Mouse (Mus musculus): ENCODE data around the gene Lgr6. TPM values are rescaled to one million over a fixed set of nuclear protein-coding genes. Genes with fewer than 3 reads are reported as not detected.

Lgr6 gene
- polyA plus RNA-seq (2014; fragmentation: Nextera tagmentation; extraction: Ambion mirVana): 0.41 and 0.52 TPM in 2 replicates

DNA sequence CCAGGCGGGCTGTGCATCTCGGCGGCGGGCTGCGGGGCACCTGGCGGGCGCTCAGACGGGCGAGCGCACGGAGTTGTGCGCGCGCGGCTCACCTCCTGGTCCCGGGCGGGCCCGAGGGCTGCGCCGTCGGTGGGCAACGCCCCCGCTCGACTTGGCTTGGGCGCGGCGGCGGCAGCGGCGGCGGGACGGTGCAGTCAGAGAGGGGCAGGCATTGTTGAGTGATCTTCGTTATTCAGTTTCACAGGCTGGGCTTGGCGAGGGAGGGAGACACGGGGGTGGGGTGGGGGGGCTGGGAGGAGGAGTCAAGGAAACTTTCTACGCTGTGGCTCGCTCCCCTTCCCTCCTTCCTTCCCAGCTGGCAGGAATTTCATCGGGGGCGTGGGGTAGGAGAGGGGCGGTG is at the start of gene Lgr6:
TSS of gene Lgr6 (minus strand) at position 153 of the 400 bp plus-strand sequence.
- Histone ChIP-seq H3K4me1 (ENCODE audit: control insufficient read depth, insufficient read depth, low read length) (0 out of 2 replicates have a peak, but pooled peaks cover 2% of the 10 kb centered on the region), H3K36me3 (ENCODE audit: control insufficient read depth, insufficient read depth, low read length) (no peaks in the 10 kb centered on the region), H3K9me3 (ENCODE audit: control insufficient read depth, low read length) (no peaks in the 10 kb centered on the region), H3K27ac (ENCODE audit: low read depth, low read length) (no peak within 1 kb of the TSS), H3K4me2 (ENCODE audit: low read depth) (peak within 1 kb of the TSS; percentile 55), H3K27me3 (ENCODE audit: control insufficient read depth, insufficient read depth, low read length) (peaks cover 37% of the 10 kb centered on the region), H3K4me3 (ENCODE audit: low read depth, low read length) (peak within 1 kb of the TSS; percentile 34), H3K9ac (ENCODE audit: low read length) (no peak within 1 kb of the TSS)
- WGBS: under 1% methylated on average over 33 of the region's 40 CpGs
- no peak for ATAC-seq (ENCODE audit: insufficient read depth, low FRiP score, low TSS enrichment)
- no peak for DNase-seq (ENCODE audit: low spot score)

DNA sequence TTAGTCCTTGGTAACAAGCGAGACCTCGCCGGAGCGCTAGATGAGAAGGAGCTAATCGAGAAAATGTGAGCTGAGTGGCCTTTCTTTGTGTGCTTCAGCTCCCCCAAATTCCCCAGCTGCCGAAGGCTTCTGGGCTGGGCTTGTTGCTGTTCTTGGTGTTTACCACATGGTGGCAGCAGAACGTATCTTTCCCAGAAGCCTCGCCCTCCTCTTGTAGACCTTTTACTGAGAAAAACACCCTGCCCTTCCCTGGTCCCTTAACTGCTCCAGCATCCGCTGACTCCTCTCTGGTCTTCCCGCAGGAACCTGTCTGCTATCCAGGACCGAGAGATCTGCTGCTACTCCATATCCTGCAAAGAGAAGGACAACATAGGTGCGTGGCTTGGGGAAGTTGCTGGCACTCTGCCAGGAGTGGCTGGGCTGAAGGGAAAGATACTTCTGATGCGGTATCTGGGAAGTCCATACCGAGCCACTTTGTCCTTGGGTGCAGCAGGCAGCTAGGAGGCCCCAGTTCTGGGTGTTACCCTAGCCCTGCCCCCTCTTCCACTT is 49.4 kb upstream of the Lgr6 start:
- Histone ChIP-seq H3K27ac (ENCODE audit: low read depth, low read length) (peak overlapping the region; percentile 83), H3K4me3 (ENCODE audit: low read depth, low read length) (no peak overlapping the region), H3K36me3 (ENCODE audit: control insufficient read depth, insufficient read depth, low read length) (peaks cover 3% of the 10 kb centered on the region; the same call in 1 of the 2 replicates), H3K27me3 (ENCODE audit: control insufficient read depth, insufficient read depth, low read length) (no peaks in the 10 kb centered on the region), H3K9ac (ENCODE audit: low read length) (peak overlapping the region; percentile 70), H3K4me1 (ENCODE audit: control insufficient read depth, insufficient read depth, low read length) (0 out of 2 replicates have a peak, but pooled peaks cover 3% of the 10 kb centered on the region), H3K9me3 (ENCODE audit: control insufficient read depth, low read length) (no peaks in the 10 kb centered on the region), H3K4me2 (ENCODE audit: low read depth) (peak overlapping the region; percentile 43)
- ATAC-seq (ENCODE audit: insufficient read depth, low FRiP score, low TSS enrichment) (peak; percentile 46), DNase-seq (ENCODE audit: low spot score) (peak; percentile 85)
- 4% methylated on average over 14 of the region's 14 CpGs for WGBS

DNA sequence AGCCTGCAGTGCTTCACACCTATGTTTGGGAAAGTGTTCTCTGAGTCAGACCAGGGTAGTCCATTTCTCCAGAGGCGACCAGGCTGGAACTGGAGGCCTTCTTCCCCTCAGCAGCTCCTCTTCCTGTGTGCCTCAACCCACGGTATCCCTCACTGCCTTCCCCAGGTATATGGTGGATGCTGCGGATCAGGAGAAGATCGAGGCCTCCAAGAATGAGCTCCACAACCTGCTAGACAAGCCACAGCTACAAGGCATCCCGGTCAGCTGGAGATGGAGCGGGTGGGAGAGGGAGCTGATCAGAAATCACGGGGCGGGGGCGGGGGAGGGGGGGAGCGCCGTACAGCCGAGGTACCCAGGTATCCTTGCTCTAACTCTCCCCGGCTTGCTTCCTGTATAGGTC is 48.9 kb upstream of the Lgr6 start:
- H3K27ac ChIP-seq (ENCODE audit: low read depth, low read length): peak overlapping the region; percentile 83
- peak overlapping the region; percentile 70 for H3K9ac ChIP-seq (ENCODE audit: low read length)
- H3K4me3 ChIP-seq (ENCODE audit: low read depth, low read length): no peak overlapping the region
- peaks cover 3% of the 10 kb centered on the region; the same call in 1 of the 2 replicates for H3K36me3 ChIP-seq (ENCODE audit: control insufficient read depth, insufficient read depth, low read length)
- no peaks in the 10 kb centered on the region for H3K9me3 ChIP-seq (ENCODE audit: control insufficient read depth, low read length)
- DNase-seq (ENCODE audit: low spot score) (no peak), ATAC-seq (ENCODE audit: insufficient read depth, low FRiP score, low TSS enrichment) (peak; percentile 39; the same call in 1 of the 2 replicates)
- H3K4me2 ChIP-seq (ENCODE audit: low read depth): peak overlapping the region; percentile 43
- WGBS: 20% methylated on average over 13 of the region's 13 CpGs
- 0 out of 2 replicates have a peak, but pooled peaks cover 3% of the 10 kb centered on the region for H3K4me1 ChIP-seq (ENCODE audit: control insufficient read depth, insufficient read depth, low read length)
- H3K27me3 ChIP-seq (ENCODE audit: control insufficient read depth, insufficient read depth, low read length): no peaks in the 10 kb centered on the region

DNA sequence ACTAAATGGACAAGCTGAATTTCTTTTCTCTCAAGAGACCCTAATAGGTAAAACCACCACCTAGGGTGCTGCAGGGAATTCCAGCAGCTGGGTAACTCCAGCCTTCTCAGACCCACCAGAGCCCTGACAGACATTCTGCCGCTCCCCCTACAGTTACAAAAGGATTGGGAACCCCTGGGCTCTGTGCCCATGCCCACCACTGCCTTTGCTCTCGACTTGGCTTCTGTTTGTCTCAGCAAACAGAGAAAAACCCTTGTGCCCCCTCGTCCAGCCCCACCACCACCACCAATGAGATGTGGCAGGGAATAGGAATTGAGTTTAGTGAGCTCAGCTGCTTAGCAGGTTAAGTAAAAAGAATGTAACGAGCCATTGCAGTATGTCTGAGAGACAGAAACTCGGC is 43.9 kb upstream of the Lgr6 start:
- peaks cover 5% of the 10 kb centered on the region; the same call in 1 of the 2 replicates for H3K27me3 ChIP-seq (ENCODE audit: control insufficient read depth, insufficient read depth, low read length)
- no peaks in the 10 kb centered on the region for H3K36me3 ChIP-seq (ENCODE audit: control insufficient read depth, insufficient read depth, low read length)
- WGBS: 75% methylated on average over 5 of the region's 5 CpGs
- H3K9me3 ChIP-seq (ENCODE audit: control insufficient read depth, low read length): no peaks in the 10 kb centered on the region
- no peak overlapping the region for H3K4me3 ChIP-seq (ENCODE audit: low read depth, low read length)
- no peak overlapping the region for H3K4me2 ChIP-seq (ENCODE audit: low read depth)
- no peak overlapping the region for H3K9ac ChIP-seq (ENCODE audit: low read length)
- DNase-seq (ENCODE audit: low spot score) (no peak), ATAC-seq (ENCODE audit: insufficient read depth, low FRiP score, low TSS enrichment) (no peak)
- no peak overlapping the region for H3K27ac ChIP-seq (ENCODE audit: low read depth, low read length)
- peaks cover 8% of the 10 kb centered on the region for H3K4me1 ChIP-seq (ENCODE audit: control insufficient read depth, insufficient read depth, low read length)

DNA sequence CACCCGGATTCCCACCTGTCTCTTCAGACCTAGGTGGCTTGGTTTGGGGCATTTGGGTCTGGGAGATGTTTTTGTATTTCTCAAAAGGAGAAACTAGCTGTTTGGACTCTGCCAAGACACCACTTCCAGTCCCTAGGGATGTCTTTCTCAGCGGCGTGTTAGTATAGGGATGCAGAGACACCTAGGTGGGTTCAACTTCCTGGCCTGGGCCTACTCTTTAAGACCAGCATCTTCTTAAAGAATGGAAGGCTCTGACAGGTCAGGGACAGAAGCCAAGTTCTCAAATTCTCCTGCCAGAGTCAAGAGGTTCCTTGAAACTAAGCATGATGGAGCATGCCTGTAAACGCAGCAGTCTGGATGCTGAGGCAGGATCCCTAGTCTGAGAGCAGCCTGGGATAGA is 43.4 kb upstream of the Lgr6 start:
- Histone ChIP-seq H3K36me3 (ENCODE audit: control insufficient read depth, insufficient read depth, low read length) (no peaks in the 10 kb centered on the region), H3K27me3 (ENCODE audit: control insufficient read depth, insufficient read depth, low read length) (peaks cover 5% of the 10 kb centered on the region; the same call in 1 of the 2 replicates), H3K9ac (ENCODE audit: low read length) (no peak overlapping the region), H3K4me3 (ENCODE audit: low read depth, low read length) (peak overlapping the region; percentile 90), H3K4me1 (ENCODE audit: control insufficient read depth, insufficient read depth, low read length) (peaks cover 8% of the 10 kb centered on the region), H3K9me3 (ENCODE audit: control insufficient read depth, low read length) (no peaks in the 10 kb centered on the region), H3K27ac (ENCODE audit: low read depth, low read length) (no peak overlapping the region), H3K4me2 (ENCODE audit: low read depth) (peak overlapping the region; percentile 92)
- ATAC-seq (ENCODE audit: insufficient read depth, low FRiP score, low TSS enrichment) (no peak), DNase-seq (ENCODE audit: low spot score) (no peak)
- 82% methylated on average over 4 of the region's 4 CpGs for WGBS

DNA sequence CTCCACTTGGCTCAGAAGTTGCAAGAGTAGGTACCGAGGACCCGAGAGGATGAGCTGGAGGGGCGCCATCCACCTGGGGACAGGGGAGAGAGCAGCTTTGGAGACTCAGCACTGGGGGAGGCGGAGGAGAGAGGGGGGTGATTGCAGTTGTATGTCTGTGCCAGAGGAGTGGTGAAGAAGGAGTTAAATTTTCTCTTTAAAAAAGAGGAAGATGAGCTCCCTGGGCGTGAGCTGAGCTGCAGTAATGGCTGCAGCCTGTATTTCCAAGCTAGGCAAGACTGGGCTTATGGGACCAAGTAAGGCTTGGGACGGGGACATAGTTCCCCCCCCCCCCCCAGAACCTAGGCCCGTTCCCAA is 42.6 kb upstream of the Lgr6 start:
- Histone ChIP-seq H3K27me3 (ENCODE audit: control insufficient read depth, insufficient read depth, low read length) (peaks cover 5% of the 10 kb centered on the region; the same call in 1 of the 2 replicates), H3K4me1 (ENCODE audit: control insufficient read depth, insufficient read depth, low read length) (peaks cover 8% of the 10 kb centered on the region), H3K4me2 (ENCODE audit: low read depth) (peak overlapping the region; percentile 92), H3K9me3 (ENCODE audit: control insufficient read depth, low read length) (no peaks in the 10 kb centered on the region), H3K9ac (ENCODE audit: low read length) (peak overlapping the region; percentile 92), H3K4me3 (ENCODE audit: low read depth, low read length) (peak overlapping the region; percentile 90), H3K36me3 (ENCODE audit: control insufficient read depth, insufficient read depth, low read length) (no peaks in the 10 kb centered on the region), H3K27ac (ENCODE audit: low read depth, low read length) (no peak overlapping the region)
- ATAC-seq (ENCODE audit: insufficient read depth, low FRiP score, low TSS enrichment) (no peak), DNase-seq (ENCODE audit: low spot score) (no peak)
- 1% methylated on average over 7 of the region's 7 CpGs for WGBS

DNA sequence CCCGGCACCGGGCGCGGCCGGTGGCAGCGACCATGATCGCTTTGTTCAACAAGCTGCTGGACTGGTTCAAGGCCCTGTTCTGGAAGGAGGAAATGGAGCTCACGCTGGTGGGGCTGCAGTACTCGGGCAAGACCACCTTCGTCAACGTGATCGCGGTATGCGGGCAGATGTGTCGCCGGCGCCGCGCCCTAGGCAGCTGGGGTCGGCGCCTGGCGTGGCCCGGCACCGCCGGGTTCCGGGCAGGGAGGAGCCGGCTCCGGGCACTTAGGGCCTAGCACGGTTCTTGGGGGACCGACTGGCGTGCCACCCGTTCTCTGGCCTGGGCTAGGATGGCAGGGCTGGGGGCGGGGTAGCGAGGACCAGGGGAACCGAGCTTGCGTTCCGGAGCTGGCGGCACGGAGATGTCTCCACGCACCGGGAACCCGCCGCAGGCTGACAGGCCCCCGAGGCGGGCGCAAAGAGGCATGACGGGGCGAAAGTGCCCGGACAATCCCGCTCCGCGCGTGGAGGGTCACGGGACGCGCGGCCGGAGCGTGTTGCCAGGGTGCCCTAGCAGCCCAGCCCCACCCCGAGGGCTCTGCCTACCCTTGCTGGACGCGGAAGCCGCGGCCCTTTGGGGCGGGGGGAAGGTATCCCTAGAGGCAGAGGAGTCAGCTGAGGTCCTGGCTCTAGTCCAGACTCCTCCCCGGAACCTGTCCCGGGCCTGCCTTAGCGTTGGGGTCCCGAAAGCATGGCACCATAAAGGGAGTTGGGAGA is 42.0 kb upstream of the Lgr6 start:
- 0% methylated on average over 69 of the region's 69 CpGs for WGBS
- Histone ChIP-seq H3K27me3 (ENCODE audit: control insufficient read depth, insufficient read depth, low read length) (peaks cover 5% of the 10 kb centered on the region; the same call in 1 of the 2 replicates), H3K9me3 (ENCODE audit: control insufficient read depth, low read length) (no peaks in the 10 kb centered on the region), H3K9ac (ENCODE audit: low read length) (peak overlapping the region; percentile 92), H3K4me1 (ENCODE audit: control insufficient read depth, insufficient read depth, low read length) (peaks cover 8% of the 10 kb centered on the region), H3K36me3 (ENCODE audit: control insufficient read depth, insufficient read depth, low read length) (no peaks in the 10 kb centered on the region), H3K4me3 (ENCODE audit: low read depth, low read length) (peak overlapping the region; percentile 90), H3K27ac (ENCODE audit: low read depth, low read length) (peak overlapping the region; percentile 75), H3K4me2 (ENCODE audit: low read depth) (peak overlapping the region; percentile 92)
- ATAC-seq (ENCODE audit: insufficient read depth, low FRiP score, low TSS enrichment): peak; percentile 75
- peak; percentile 71 for DNase-seq (ENCODE audit: low spot score)

DNA sequence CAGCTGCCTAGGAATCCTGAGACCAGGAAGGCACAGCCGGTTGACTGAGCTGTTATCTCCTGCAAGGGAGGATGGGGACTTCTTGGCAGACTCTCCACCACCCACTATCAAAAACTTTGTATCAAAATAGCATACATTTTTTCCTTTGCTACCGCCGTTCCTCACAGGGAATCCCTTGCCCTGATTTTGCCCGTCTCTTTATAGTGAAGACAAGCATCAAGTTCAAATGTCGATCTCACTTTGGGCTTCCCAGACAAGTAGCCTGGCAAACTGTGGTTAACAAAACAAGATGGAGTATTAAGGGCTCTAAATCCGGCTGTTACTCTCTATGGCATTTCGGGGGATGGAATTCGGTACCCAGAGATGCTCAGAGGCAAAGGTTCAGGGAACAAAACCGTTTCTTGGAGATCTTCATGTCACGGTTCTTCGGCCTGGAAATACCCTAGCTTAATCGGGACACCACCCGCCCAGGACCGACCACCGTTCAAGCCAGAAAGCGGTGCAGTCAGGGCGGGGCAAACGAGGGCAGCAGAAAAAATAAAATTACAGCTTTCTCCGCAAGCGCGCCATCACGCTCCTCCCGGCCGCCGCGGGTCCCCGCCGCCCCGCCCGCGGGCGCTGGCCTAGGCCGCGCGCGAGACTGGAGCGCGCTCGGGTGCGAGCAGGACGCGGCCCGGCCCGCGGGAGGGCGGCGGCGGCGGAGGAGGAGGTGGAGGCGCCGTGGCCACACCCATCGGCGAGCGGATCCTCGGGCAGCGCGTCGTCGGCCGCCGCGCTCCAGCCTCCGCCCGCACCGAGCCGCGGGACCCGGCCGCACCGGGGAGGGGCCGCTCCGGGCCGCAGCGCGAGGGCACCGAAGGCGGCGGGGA is 41.2 kb upstream of the Lgr6 start, which contains the start of gene Arl8a:
TSS of gene Arl8a (plus strand) at position 748 of the 869 bp plus-strand sequence.
- H3K27me3 ChIP-seq (ENCODE audit: control insufficient read depth, insufficient read depth, low read length): peaks cover 5% of the 10 kb centered on the region; the same call in 1 of the 2 replicates
- DNase-seq (ENCODE audit: low spot score) (peak; percentile 90), ATAC-seq (ENCODE audit: insufficient read depth, low FRiP score, low TSS enrichment) (peak; percentile 71)
- peak within 1 kb of the TSS; percentile 90 for H3K4me3 ChIP-seq (ENCODE audit: low read depth, low read length)
- no peaks in the 10 kb centered on the region for H3K9me3 ChIP-seq (ENCODE audit: control insufficient read depth, low read length)
- peak within 1 kb of the TSS; percentile 92 for H3K4me2 ChIP-seq (ENCODE audit: low read depth)
- peak within 1 kb of the TSS; percentile 92 for H3K9ac ChIP-seq (ENCODE audit: low read length)
- no peaks in the 10 kb centered on the region for H3K36me3 ChIP-seq (ENCODE audit: control insufficient read depth, insufficient read depth, low read length)
- peak within 1 kb of the TSS; percentile 75 for H3K27ac ChIP-seq (ENCODE audit: low read depth, low read length)
- peaks cover 8% of the 10 kb centered on the region for H3K4me1 ChIP-seq (ENCODE audit: control insufficient read depth, insufficient read depth, low read length)
- under 1% methylated on average over 58 of the region's 78 CpGs for WGBS
